Mouse (Mus musculus) frontal cortex, postnatal 10 days (tissue): ENCODE data around the gene Ube2d2b.

Experiments
- DNase-seq, 2 experiments: peaks; one replicate each; pipeline ENCODE4 v3.0.0; 2022; ENCODE audit warnings: low spot score in 2 of 2, mixed read lengths in 1 of 2

The Ube2d2b gene

GRCm38 (mm10) chr5:107829998-107830560 lies at the start of gene Ube2d2b:
Gene Ube2d2b, plus strand, starts transcription at chr5:107830099.
- DNase-seq = no peak

- no peak for DNase-seq
Measured at GRCm38 (mm10) chr5:107782360-107782759, 47.5 kb upstream of the Ube2d2b start.

- DNase-seq = no peak
Measured at GRCm38 (mm10) chr5:107787682-107788443, 42.0 kb upstream of the Ube2d2b start.

GRCm38 (mm10) chr5:107789492-107789891 lies 40.4 kb upstream of the Ube2d2b start:
- no peak for DNase-seq

GRCm38 (mm10) chr5:107791966-107792365 lies 37.9 kb upstream of the Ube2d2b start:
- no peak for DNase-seq

GRCm38 (mm10) chr5:107792516-107792915 lies 37.4 kb upstream of the Ube2d2b start:
- DNase-seq = no peak

GRCm38 (mm10) chr5:107793258-107793657 lies 36.6 kb upstream of the Ube2d2b start:
- no peak for DNase-seq

- no peak for DNase-seq
Measured at GRCm38 (mm10) chr5:107793927-107794326, 36.0 kb upstream of the Ube2d2b start.

- DNase-seq = no peak
Measured at GRCm38 (mm10) chr5:107798290-107798689, 31.6 kb upstream of the Ube2d2b start.

- DNase-seq = no peak
Measured at GRCm38 (mm10) chr5:107801234-107801633, 28.7 kb upstream of the Ube2d2b start.

GRCm38 (mm10) chr5:107802621-107803020 lies 27.3 kb upstream of the Ube2d2b start:
- no peak for DNase-seq

- no peak for DNase-seq
Measured at GRCm38 (mm10) chr5:107807496-107807895, 22.4 kb upstream of the Ube2d2b start.

GRCm38 (mm10) chr5:107814651-107815050 lies 15.2 kb upstream of the Ube2d2b start:
- DNase-seq = no peak

- DNase-seq = no peak
Measured at GRCm38 (mm10) chr5:107822521-107822920, 7.4 kb upstream of the Ube2d2b start.

GRCm38 (mm10) chr5:107831351-107831750 lies 1.5 kb downstream of the Ube2d2b start:
- DNase-seq = no peak

GRCm38 (mm10) chr5:107834287-107834686 lies 4.4 kb downstream of the Ube2d2b start:
- DNase-seq = no peak

- no peak for DNase-seq
Measured at GRCm38 (mm10) chr5:107838891-107839644, 9.2 kb downstream of the Ube2d2b start.

- no peak for DNase-seq
Measured at GRCm38 (mm10) chr5:107840549-107841238, 10.8 kb downstream of the Ube2d2b start.

- peak in 1 of 2 experiments; percentile 13 for DNase-seq
Measured at GRCm38 (mm10) chr5:107847349-107847748, 17.4 kb downstream of the Ube2d2b start.

GRCm38 (mm10) chr5:107847817-107848216 lies 17.9 kb downstream of the Ube2d2b start:
- no peak for DNase-seq

- DNase-seq = no peak
Measured at GRCm38 (mm10) chr5:107848964-107849363, 19.1 kb downstream of the Ube2d2b start.

GRCm38 (mm10) chr5:107853807-107854206 lies 23.9 kb downstream of the Ube2d2b start:
- no peak for DNase-seq
